26 mouse cellular contexts compared by ENCODE assay signal in genomic region chr10:68054706-68055105, GRCm38 (mm10).
"Had no signal": no experiment of that assay in that cellular context is flagged by ENCODE, and none has a peak within 500 bp of the region (broad histone marks: within the 10 kb centered on the region; RNA-seq: fewer than 3 reads in every experiment).

No protein-coding gene starts in this region.

- H3K9me3 ChIP-seq: heart, embryonic 15.5 days; hindbrain, embryonic 12.5 days; hindbrain, embryonic 15.5 days; intestine, embryonic 15.5 days; limb, embryonic 13.5 days; limb, embryonic 15.5 days; liver, embryonic 12.5 days had no signal

- ATAC-seq: intestine, embryonic 15.5 days; intestine, postnatal 0 days; liver, embryonic 12.5 days had no signal

- H3K4me2 ChIP-seq: heart, embryonic 11.5 days; heart, embryonic 13.5 days; heart, embryonic 15.5 days; hindbrain, embryonic 12.5 days; hindbrain, embryonic 15.5 days; intestine, embryonic 15.5 days; limb, embryonic 13.5 days; limb, embryonic 15.5 days; liver, embryonic 12.5 days had no signal

- DNase-seq: gastrocnemius, postnatal 14 days; gastrocnemius, postnatal 36 days; heart, adult 11 months; heart, adult 2 months; heart, postnatal 14 days; heart, postnatal 4 days; kidney, adult 18-20 months; kidney, adult 8-10 months; kidney, postnatal 10 days; kidney, postnatal 25 days; kidney, postnatal 4 days; left cerebral cortex, postnatal 4 days had no signal

- H3K4me1 ChIP-seq: heart, embryonic 13.5 days; hindbrain, embryonic 10.5 days; hindbrain, embryonic 12.5 days; hindbrain, embryonic 15.5 days; intestine, embryonic 15.5 days; limb, embryonic 13.5 days; limb, embryonic 15.5 days; liver, embryonic 12.5 days had no signal

- H3K4me3 ChIP-seq: heart, adult 2 months; heart, embryonic 13.5 days; heart, embryonic 15.5 days; hindbrain, embryonic 10.5 days; hindbrain, embryonic 12.5 days; hindbrain, embryonic 15.5 days; intestine, embryonic 15.5 days; layer of hippocampus, adult 2 months; left cerebral cortex, adult 2 months; limb, embryonic 13.5 days; limb, embryonic 15.5 days; liver, embryonic 12.5 days had no signal

- H3K9ac ChIP-seq: heart, embryonic 13.5 days; heart, embryonic 15.5 days; hindbrain, embryonic 12.5 days; hindbrain, embryonic 15.5 days; intestine, embryonic 15.5 days; limb, embryonic 13.5 days; limb, embryonic 15.5 days; liver, embryonic 12.5 days; liver, embryonic 14.5 days had no signal

- H3K27me3 ChIP-seq: heart, embryonic 13.5 days; heart, embryonic 15.5 days; hindbrain, embryonic 12.5 days; hindbrain, embryonic 15.5 days; intestine, embryonic 15.5 days; limb, embryonic 13.5 days; limb, embryonic 15.5 days; liver, embryonic 12.5 days had no signal

- H3K27ac ChIP-seq: heart, adult 2 months; heart, embryonic 13.5 days; heart, embryonic 15.5 days; hindbrain, embryonic 10.5 days; hindbrain, embryonic 12.5 days; hindbrain, embryonic 15.5 days; intestine, embryonic 15.5 days; layer of hippocampus, adult 2 months; left cerebral cortex, adult 2 months; limb, embryonic 13.5 days; limb, embryonic 15.5 days; liver, embryonic 12.5 days; liver, embryonic 14.5 days had no signal

- H3K36me3 ChIP-seq: heart, embryonic 13.5 days; heart, embryonic 15.5 days; hindbrain, embryonic 12.5 days; hindbrain, embryonic 15.5 days; intestine, embryonic 15.5 days; limb, embryonic 13.5 days; limb, embryonic 15.5 days; liver, embryonic 12.5 days had no signal
